Mouse (Mus musculus) heart, adult 2 months (tissue): ENCODE measurements at regions not wholly inside any gene's neighbourhood (a gene's known extent, or its start where the extent isn't known, plus 50 kb on each side); places are given as distances from the start of the nearest gene placed in this dataset.

Experiments used
- CTCF ChIP-seq: fragments of 200-600 bp; IDR thresholded peaks from 2 replicates; pipeline ENCODE4 v1.8.1; 2022; ENCODE audit warnings: antibody characterized with exemption, mild to moderate bottlenecking, moderate library complexity
- POLR2A ChIP-seq: fragments of 200-500 bp; IDR thresholded peaks from 2 replicates; pipeline ENCODE4 v1.6.1; 2011; ENCODE audit warnings: mild to moderate bottlenecking, low read depth, low read length, control low read depth; ENCODE audit not compliant: insufficient read depth

- TF ChIP-seq CTCF (no peak), POLR2A (no peak)
These were observed 242.5 kb downstream of the Ppp4r2 start for GRCm38 (mm10) chr6:101075753-101076516.
